Mouse (Mus musculus) adrenal gland, postnatal 14 days (tissue): ENCODE results near the gene Asz1. TPM values are rescaled to one million over a fixed set of nuclear protein-coding genes. Genes with fewer than 3 reads are reported as not detected.
A peak's percentile ranks its signal among the peaks of the same experiment; 100 is the strongest.

Source experiments
- DNase-seq: peaks from one replicate; pipeline ENCODE4 v3.0.0; 2021; ENCODE audit warnings: mixed read lengths
- long read RNA-seq, 2 experiments: library from polyadenylated mRNA; stranded (forward); transcript quantifications; one replicate each; pipeline ENCODE4 v2.0.0; 2021
- total RNA-seq: library from RNA; stranded (reverse); gene quantifications from 2 replicates; pipeline ENCODE4 v1.2.3, GENCODE M21; 2021

Gene Asz1
- total RNA-seq = not detected in 2 replicates
- long read RNA-seq, experiment 1 = 0 reads
- long read RNA-seq, experiment 2 = 0 reads

DNA sequence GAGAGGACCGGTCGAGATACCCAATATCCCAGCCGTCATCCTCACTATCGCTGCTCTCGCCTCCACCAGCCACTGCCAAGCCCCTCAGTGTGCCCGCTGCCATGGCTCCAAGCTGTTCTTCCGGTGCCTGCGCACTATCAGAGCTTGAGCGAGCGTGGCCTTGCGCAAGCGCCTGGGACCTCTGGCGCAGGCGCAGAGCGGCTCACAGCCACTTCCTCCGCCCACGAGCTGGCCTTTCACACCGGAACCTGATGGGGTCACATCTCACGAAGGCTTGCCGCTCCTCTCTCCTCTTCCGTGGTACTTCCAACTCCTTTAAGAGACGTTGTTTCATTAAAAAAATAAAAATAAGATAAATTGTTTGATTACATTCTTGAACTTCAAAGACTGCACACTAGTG lies at the start of gene Asz1:
Asz1 (minus strand) TSS at position 128 of the 400 bp plus-strand sequence.
- DNase-seq = no peak

DNA sequence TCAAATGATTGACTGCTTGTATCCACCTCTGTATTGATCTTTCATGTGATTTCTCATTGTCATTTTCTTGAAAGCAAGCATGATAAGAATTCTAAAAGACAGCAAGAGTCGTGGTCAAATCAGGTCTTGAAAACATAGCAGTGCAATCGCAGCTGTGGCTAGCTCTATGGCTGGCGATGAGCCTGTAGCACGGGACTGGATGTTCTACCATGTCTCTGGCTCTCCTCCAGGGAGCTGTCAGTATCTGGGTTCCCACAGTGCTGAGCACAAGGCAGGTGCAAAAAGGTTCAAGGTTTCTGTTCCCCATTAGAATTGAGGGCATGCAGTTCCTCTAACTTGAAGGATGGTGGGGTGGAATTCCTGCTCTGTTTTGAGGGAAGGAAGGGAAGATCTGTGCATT lies 44.2 kb upstream of the Asz1 start:
- peak; percentile 13 for DNase-seq

- no peak for DNase-seq
Observed at GRCm38 (mm10) chr6:18135246-18135645, 26.4 kb upstream of the Asz1 start.

- no peak for DNase-seq
Observed at GRCm38 (mm10) chr6:18128059-18128458, 19.2 kb upstream of the Asz1 start.

DNA sequence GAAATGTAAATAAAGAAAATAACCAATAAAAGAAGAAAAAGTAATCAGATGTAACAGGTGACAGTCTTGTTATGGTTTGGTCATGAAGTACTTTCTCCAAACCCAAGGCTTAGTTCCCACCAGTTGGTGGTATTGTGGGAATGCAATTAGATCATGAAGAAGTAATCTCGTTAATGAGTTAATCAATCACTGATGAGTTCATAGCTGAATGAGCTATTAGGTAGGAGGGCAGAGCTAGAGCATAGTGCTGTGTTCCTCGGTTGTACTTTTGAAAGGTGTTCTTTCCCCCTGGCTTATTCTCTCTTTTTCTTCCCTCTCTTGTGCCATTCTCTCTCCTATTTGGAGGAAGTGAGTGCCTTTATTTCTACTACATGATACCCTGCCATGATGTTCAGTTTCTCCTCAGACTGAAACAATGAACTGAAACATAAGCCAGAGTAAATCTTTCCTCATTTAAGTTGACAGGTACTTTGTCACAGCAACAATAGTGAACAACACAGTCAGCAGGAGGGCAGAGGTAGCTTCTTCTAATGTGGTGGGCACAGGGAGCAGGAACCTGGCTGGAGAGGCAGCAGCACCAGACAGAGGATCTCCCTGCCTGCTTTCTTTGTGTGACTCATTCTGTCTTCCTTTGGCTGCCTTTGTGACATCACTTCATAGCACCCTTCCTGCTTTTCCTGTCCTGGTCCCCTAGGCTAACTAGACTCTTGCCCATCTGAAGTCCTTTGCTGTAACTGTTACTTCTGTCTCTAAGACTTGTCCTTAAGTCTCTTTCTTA lies 18.5 kb upstream of the Asz1 start:
- no peak for DNase-seq

DNA sequence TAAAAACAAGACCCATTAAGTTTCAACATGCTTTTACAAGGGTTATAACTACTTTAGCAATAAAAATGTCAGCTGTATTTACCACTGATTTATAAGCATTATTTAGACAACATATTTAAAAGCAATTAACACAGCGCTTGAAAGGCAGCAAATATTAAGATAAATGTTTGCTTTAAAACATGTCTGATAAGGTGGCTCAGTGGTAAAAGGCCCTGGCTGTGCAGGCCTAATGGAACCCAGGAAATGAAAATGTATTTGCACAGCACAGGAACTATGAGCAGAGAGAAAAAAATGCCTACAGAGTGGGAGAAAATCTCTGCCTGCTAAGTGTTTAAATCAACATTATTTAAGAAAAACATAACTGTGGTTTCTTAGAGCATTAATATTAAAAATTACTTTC lies 12.0 kb downstream of the Asz1 start:
- DNase-seq = no peak

DNA sequence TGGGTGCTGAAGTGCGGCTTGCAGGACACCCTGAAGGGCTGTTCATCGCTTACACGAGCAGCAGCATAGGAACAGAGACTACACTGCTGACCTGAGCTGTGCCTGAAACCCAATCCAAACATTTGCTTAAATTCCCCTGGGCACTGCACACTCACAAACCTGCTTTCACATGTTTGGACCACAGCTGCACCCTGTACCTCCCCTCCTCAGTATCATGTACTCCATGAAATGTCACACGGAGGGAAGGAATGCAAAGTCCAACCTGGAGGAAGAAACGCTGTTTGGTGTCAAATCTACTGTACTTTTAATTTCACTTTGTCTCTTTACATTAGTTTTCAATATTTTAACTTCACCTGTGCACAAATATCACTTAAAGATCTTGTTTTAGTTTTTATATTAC lies 19.8 kb downstream of the Asz1 start:
- DNase-seq = no peak

DNA sequence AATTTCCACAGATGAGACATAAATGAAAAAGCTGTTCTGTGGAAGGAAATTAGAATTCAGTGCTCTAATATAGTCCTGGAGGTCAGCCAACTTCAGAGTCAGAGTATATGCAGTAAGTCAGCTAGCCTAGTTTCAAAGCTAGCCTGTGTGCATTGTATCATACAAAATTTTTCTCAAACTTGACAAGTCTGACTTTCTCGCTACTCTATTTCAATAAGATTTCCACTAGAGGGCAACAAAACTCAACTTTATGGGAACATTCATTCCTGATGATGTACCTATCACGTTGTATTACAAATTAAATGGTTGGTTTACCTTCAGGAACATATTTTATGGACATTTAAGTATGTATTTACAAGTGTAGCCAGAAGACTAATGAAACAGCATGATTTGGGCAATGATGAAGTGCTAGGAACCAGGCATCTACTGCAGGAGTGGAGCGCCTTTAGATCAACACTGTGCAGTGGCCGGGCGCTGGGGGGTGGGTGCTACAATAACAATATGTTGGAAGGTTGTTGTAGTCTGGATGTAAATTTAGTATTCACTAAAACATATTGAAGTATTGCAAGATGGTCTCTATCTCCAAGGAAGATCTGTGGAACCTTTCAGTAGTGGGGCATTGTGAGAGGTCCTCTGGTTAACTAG lies 21.6 kb downstream of the Asz1 start:
- no peak for DNase-seq

DNA sequence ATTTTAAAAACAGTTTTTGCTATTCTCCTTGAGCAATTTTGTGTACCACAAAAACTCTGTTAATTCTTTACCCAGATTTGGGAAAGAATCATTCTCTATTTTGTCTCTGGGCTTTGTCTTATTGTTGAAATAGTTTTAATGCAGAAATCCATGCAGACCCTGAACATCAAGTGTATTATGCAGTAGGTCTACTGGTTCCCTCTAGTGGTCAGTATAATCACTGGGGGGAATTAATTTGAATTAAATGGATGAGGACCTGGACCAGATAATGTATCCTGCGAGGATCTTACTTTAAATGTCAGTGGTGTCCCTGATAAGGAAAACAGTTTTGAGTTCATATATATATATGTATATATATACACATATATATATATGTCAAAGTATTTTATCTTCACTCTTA lies 30.2 kb downstream of the Asz1 start:
- DNase-seq = no peak

- DNase-seq = no peak
Observed at GRCm38 (mm10) chr6:18076986-18077385, 31.9 kb downstream of the Asz1 start.

DNA sequence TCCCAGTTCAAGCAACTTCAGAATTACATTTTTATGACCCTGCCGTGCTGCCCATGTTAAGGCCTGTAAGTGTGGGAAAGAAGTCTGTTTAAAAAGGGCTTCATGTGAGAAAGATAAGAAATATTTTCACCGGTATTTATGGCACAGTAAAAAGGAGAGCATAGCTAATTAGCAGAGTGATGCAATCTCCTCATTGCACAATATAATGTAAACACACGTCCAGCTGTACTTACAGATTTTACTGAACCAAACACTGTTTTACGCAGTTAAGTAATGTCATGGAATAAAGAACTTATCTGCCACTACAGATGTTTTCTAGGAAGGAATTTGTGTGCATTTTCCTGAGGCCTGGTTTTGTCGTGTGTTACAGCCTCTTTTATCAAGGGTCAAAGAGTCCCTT lies 32.3 kb downstream of the Asz1 start:
- DNase-seq = no peak

- no peak for DNase-seq
Observed at GRCm38 (mm10) chr6:18057899-18058298, 51.0 kb downstream of the Asz1 start.

GRCm38 (mm10) chr6:18051702-18052101 lies 57.2 kb downstream of the Asz1 start:
- DNase-seq = no peak

DNA sequence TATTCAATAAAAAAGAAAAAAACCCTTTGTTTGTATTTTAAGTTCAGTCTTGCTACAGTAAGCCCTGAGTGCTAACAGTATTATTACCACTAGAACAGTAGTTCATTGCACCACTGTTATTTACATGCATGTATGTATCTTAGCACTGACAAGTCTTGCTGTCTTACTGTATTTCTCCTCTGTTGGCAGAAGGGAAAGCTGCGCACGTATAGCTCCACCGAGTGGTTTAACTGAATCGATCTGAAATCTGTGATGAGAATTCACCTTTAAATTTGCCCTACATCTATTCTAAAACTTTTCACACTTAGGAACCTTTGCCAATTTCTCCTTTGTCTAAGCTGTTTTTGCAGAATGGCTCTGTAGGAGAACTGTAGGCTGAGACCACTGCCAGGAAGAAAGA lies 64.6 kb downstream of the Asz1 start:
- DNase-seq = no peak

DNA sequence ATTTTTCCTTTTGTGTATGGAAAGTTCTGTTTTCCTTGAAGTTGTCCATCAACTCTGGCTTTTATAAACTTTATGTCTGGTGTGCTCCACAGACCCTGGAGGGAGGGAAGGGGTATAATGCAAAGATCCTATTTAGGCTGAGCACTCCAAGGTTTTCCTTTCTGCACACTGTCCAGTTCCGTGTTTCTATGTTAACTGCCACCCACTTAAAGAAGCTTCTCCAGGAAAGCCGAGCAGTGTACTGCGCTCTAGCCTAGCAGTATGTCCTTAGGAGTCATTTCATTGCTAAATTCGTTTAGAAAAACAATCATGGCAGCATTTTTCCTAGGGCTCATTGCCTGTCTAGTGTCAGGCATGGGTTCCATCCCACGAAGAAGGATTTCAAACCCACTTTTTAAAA lies 65.7 kb downstream of the Asz1 start:
- DNase-seq = no peak

DNA sequence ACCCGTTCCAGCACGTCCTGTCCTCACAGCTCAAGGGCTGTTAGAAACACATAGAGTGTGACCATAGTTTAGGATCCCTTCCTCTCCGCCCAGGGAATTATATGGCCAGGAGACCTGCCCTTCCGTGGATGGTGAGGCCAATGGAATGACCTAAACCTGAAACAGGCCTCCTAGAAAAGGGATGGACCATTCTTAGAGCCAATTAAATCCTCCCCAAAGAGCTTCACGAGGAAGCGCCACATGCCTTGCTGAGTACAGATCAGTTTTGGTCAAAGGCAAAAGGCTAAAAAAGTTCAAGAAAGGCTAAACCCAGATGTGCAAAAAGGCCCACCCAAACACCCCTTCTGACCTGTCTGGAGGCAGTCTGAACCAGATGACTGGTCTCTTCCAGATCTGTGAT lies 76.6 kb downstream of the Asz1 start:
- no peak for DNase-seq

GRCm38 (mm10) chr6:18031509-18032010 lies 77.3 kb downstream of the Asz1 start:
- DNase-seq = peak; percentile 49

DNA sequence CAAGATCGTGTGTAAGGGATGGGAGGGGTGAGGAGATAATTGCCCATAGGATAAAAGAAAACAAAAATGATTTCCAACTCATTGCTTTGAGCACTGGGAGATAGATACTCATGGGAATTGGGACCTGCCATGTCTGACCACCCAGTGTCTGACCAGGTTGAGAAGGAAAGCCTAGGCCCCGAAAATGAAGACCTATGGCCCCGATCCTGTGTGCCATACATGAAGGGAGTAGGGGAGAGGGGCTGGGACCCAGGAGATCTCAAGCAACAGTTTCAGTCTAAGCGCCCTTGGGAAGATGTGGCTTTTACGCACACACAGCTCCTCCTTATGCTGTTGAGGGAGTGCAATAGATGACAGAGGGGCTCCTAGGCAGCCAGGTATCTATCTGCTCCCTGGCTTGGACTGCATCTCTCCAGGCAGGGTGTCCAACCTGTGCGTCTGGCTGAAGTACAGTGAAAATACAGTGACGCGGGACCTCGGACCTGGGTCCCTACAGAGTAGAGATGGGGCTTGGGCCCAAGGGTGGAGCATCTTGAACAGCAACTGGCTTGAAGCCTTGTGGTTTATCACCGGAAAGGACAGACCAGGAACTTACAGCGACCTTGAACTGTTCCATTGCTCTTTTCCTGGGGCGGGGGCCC lies 77.9 kb downstream of the Asz1 start:
- no peak for DNase-seq

DNA sequence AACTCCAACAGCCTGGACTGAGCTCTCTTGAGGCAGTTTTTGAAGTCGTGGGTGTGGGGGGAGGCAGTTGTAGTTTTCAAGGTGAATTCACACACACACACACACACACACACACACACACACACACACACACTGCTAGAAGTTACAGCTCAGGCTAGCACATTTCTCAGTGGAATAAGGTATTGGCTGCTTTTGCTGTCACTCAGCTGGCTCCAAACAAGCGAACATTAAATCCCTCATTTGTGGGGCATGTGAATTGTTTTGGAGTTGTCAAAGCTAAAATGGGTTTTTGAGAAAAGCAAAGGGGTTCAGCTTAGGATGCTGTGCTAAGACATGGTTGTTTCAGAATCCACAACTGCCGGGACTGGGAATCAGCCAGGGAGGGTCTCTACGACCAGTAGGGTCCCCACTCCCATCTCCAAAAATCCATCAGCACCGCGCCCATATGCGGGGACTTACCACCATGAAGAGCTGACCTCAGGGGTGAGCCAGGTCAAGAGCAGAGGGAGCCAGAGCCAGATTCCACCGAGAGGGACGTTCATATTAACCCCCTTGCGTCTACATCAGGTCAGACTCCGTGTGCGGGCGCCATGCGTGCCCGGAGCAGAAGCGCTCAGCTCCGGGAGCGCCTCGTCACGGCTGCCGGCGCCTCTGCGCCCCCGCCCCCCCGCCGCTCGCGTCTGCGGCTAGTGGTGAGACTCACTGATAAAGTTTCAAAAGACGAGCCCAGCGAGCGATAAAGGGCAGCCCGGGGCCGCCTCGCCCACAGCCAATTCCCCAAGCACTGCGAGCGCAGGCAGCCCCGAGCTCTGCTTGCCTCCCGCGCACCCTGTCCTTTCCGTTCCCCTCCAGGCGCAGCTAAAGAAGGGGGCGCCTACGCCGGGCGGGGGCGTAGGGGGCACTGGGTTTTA lies 78.9 kb downstream of the Asz1 start, which contains the start of gene Wnt2:
Wnt2 (minus strand) TSS at position 840 of the 911 bp plus-strand sequence.
- peak; percentile 21 for DNase-seq

DNA sequence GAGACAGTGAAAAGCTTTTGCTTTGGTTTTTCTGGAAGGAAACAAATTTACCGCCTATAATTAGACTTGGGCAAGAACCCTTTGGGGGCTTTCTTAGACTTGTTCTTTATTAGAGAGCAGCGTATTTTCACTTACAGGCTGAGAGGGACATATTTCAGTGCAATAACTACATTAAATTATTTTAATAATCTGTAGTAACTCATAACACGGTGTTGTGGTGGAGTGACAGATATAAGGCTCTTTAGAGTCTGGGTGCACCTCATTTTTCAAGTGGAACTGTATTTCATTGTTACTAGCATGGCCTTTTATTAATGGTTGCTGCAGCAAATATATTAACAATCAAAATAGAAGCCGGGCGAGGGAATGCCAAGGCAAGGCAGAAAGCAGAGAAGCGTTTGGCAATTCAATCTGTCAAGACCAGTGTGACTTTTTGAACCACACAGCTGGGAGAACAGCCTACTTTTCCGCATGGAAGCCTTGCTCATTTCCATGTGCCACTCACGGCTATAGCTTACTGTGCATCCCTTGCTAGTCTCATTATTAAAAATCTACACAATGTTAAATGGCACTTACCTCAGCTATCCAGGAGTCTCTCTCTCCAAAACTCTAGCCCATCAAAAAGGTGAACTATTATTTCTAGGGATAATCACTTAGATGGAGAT lies 84.6 kb downstream of the Asz1 start:
- DNase-seq = no peak

- no peak for DNase-seq
Observed at GRCm38 (mm10) chr6:18013346-18013745, 95.5 kb downstream of the Asz1 start.
